Mouse (Mus musculus): ENCODE measurements around the gene Gm20388.

DNA sequence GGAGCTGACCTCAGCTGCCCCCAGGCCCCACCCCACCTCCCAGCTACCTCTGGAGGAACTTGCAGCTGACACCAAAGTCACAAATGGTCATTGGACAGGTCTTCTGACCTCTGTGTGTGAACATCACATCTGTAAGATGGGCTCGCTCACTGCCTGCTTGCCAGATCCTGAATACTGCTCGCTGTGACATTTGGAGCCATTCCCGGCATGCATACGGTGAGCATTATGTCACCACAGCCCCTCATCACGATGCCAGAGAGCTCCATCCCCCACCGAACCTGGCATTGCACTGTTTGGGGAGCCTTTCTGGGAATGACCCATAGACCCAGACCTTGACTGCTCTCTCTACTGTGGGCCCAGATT, 503.0 kb downstream of the Gm20388 start:
- TF ChIP-seq CTCF (IDR thresholded peaks at IDR 0.05; ENCODE audit: extremely low read depth, insufficient read depth, low read length), result no peak
- no peak for TF ChIP-seq POLR2A (IDR thresholded peaks at IDR 0.05; ENCODE audit: extremely low read depth, insufficient read depth, low read length)

Data from cortical plate, adult 2 months (tissue).